Mouse (Mus musculus) gastrocnemius, postnatal 14 days (tissue): ENCODE measurements around the gene Ccdc117. TPM values are rescaled to one million over a fixed set of nuclear protein-coding genes. Genes with fewer than 3 reads are reported as not detected.
"Not testable (repeated sequence)": the region's sequence is repeated elsewhere in the genome, so short reads cannot be mapped to it uniquely, and the experiment has no call there.

ENCODE experiments used
- DNase-seq: peaks from one replicate; pipeline ENCODE4 v3.0.0; 2021; ENCODE audit warnings: mixed read lengths
- intact Hi-C: fragments of 180-260 bp; cut with DNase I; formaldehyde crosslinking; loops from one replicate; pipeline ENCODE4 v1.15.1; 2025; ENCODE audit warnings: low total_unique reads
- total RNA-seq, 2 experiments: library from RNA; stranded (reverse); gene quantifications; 2 replicates each; pipeline ENCODE4 v1.2.3; 2021

Ccdc117 gene
- total RNA-seq, 2 experiments from 2014 or later: 11.0 to 11.1 TPM

GRCm38 (mm10) chr11:5541230-5541798 lies 673 bp downstream of the Ccdc117 start:
- no peak for DNase-seq
- intact Hi-C loops: no loop called here

DNA sequence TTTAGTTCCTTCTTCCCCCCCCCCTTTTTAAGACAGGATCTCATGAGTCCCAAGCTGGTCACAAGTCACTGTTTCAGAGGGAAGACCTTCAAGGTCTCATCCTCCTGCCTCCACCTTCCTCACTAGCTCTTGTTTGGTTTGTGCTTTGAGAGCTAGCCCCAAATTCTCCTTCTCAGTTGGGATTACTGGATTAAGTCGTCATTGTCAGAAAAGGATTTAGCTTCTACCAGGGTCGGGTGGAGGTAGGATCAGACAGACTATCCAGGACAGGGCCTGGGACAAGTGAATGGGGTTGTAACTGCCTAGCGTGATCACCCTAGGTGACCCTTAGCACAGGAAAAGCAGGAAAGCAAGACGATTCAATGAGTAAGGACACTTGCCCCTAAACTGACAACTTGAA lies 1.7 kb downstream of the Ccdc117 start:
- DNase-seq: no peak
- intact Hi-C loops: no loop called here

DNA sequence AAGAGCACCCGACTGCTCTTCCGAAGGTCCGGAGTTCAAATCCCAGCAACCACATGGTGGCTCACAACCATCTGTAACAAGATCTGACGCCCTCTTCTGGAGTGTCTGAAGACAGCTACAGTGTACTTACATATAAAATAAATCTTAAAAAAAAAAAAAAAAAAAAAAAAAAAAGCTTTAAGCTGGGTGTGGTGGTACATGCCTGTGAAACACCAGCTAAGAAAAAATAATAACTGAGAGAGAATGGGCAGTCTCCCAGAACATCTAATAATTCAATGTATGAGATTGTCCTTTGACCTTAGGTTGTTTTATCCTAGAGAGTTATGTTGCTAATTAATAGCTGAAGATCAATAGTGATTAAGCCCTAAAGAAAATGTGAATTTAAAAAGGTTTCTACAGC lies 4.5 kb downstream of the Ccdc117 start:
- DNase-seq, intact Hi-C loops: not testable (repeated sequence)

DNA sequence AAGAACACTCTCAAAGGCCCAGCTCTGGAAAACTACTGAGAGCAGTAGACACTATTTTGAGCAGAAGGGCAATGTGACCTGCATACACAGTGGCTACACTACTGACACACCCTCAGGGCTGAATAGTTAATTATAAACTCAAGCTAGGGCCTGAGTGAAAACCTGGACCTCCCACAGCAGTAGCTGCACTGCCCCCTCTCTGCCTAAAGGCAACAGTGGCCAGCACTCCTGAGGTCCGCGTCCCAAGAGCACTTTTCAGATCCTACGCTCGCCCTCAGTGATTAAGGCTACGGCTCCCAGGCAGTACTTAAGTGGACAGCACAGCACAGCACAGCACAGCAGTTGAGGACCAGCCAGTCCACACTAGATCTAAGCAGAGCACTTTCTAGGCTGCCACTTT lies 8.9 kb downstream of the Ccdc117 start:
- intact Hi-C loops: no loop called here

GRCm38 (mm10) chr11:5530717-5531116 lies 11.3 kb downstream of the Ccdc117 start:
- DNase-seq: no peak
- intact Hi-C loops: no loop called here

More for the DNA sequence above, 8.9 kb downstream of the Ccdc117 start:
- no peak for DNase-seq

GRCm38 (mm10) chr11:5530172-5530571 lies 11.8 kb downstream of the Ccdc117 start:
- intact Hi-C loops: no loop called here
- no peak for DNase-seq

DNA sequence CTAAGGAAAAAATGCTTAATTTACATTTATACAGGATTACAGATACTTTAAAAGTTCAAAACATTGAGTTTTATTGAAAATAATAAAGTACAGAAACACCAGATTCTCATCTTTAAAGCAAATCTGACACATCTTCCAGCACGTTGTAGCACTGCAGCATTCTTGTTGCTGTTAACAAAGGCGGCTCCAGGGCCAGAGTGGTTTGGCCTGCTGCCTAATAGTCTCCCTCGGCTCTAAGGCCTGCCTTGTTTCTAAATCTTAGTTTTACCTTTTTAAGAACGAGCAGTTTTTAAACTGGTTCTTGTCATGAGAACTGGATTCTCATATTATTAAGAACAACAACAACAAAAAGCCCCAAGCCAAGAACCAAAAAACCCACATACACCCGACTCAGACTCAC lies 13.1 kb downstream of the Ccdc117 start:
- intact Hi-C loops: no loop called here

DNA sequence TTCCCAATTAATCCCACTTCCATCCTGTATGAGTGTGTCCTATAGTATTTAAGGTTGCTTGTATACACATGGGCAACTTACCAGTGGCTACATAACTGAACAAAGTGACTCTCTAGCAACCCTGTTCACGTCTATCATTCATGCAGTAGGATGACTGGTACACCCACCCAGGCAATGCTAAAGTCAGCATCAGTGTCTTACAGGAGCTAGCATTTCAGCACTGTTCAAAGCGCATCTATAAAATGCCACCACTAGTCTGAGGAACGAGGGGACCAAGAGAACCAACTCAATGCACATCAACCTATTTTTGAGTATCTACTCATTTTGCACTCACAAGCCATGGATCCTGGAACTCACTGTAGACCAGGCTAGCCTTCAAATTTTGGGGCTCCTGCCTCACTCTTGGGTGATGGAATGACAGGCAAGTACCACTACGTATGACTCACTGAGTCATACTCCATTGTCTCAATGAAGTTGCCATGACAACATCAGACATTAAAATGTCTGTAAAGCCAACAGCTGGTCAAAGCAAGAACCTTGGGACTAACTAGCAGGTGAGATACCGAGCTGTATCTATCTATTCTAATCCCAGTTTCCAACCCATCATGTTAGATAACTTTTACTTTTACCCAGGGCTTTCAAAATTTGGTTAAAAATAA lies 14.0 kb downstream of the Ccdc117 start:
- intact Hi-C loops: no loop called here
- DNase-seq: no peak

More for the DNA sequence above, 13.1 kb downstream of the Ccdc117 start:
- DNase-seq: no peak

GRCm38 (mm10) chr11:5526573-5527439 lies 15.2 kb downstream of the Ccdc117 start:
- intact Hi-C loops: no loop called here
- DNase-seq: no peak

DNA sequence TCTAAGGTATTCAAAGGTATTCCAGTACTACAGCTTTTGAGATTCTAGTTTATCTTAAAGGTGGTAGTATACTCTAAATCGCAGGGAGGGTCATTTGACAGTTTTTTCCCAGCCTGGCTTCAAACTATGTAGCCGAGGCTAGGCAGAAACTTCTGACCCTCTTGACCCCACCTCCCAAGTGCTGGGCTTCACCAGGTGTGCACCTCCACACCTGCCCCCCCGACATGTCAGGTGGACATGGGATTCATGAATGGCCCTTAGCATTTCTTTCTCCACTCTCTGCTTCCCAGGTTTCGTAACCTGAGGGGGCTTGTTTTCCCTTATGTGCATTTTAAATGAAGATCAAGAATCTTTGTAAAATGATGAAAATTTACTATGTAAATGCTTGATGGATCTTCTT lies 16.6 kb downstream of the Ccdc117 start:
- intact Hi-C loops: no loop called here
- no peak for DNase-seq

DNA sequence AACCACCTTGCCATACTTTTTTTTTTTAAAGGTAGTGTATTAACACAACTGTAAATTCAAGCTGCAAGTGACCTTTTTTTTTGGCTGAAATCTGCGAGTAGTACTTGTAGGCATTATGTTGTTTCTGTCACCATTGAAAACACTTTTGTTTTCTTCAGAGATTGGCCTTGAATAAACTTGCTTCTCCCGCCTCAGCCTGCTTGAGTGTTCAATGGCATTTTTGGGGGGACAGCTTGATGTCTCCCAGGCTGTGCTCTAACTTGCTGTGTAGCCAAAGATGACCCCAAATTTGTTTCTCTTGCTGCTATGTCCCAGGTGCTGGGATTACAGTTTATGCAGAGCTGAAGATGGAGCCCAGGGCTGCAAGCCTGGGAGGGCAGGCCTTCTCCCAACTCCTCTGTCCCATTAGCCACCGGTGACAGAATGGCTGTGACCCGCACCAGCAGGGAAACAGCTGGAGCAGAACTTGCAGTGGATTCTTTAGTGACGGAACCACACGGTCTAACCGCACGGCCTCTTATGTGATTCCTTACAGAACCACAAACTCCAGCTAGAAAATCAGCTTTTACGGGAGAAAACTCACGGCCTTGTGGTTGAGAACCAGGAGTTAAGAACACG lies 19.1 kb downstream of the Ccdc117 start:
- DNase-seq: no peak
- intact Hi-C loops: loop anchor here (5.0 kb wide), 1 partner anchor 36 kb away; no protein-coding TSS in a partner anchor

DNA sequence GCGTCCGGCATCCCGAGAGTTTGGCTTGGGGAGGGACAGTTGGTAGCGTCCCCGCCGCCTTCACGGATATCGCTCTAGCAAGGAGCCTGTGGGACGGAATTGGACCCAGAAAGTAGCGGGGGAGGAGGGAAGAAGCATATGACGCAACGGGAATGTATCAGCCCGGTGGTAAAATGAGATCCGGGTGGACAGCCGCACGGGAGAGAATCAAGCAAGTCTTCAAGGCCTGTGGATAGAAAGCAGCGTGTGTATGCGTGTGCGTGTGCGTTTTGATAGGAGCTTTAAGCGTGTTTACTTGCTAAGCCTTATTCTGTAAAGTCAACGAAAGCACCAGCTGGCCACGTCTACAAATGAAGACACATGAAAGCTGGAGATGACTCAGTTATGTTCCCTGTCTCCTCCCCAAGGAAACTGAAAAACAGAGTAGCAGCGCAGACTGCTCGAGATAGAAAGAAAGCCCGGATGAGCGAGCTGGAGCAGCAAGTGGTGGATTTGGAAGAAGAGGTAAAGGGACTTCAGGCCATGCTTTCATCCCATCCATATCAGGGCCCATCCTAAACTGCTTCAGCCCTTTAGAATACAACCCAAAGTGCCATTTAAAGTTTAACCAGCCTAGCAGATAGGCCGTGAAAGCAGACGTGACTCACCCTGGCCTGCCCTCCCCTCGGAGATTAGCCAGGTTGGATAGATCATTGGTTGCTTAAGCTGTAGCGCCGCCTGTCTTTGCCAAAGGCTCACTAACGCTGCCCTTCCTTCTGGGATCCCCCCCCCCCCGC lies 20.3 kb downstream of the Ccdc117 start:
- peak; percentile 76 for DNase-seq
- intact Hi-C loops: loop anchor here (5.0 kb wide), 1 partner anchor 34 kb away; no protein-coding TSS in a partner anchor

- DNase-seq: no peak
- intact Hi-C loops: loop anchor here (5.0 kb wide), 1 partner anchor 34 kb away; no protein-coding TSS in a partner anchor
Measured at GRCm38 (mm10) chr11:5521266-5521515, 20.8 kb downstream of the Ccdc117 start.

DNA sequence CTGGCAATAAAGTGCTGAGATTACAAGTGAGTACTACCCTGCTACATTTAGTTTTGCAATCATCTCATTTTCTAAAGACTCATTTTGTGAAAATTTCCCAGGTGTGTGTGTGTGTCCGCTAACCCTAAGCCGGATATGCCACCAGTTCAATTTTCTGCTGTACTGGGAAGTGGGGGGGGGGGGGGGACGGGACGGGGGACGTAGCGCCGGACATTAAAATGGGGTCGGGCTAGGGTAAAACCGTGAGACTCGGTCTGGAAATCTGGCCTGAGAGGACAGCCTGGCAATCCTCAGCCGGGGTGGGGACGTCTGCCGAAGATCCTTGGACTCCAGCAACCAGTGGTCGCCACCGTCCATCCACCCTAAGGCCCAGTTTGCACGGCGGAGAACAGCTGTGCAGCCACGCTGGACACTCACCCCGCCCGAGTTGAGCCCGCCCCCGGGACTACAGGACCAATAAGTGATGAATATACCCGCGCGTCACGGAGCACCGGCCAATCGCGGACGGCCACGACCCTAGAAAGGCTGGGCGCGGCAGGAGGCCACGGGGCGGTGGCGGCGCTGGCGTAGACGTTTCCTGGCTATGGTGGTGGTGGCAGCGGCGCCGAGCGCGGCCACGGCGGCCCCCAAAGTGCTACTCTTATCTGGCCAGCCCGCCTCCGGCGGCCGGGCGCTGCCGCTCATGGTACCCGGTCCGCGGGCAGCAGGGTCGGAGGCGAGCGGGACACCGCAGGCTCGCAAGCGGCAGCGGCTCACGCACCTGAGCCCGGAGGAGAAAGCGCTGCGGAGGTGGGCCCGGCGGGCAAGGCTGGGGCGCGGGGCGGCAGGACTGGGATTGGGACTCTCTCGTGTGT lies 21.3 kb downstream of the Ccdc117 start, which contains the start of gene Xbp1:
Gene Xbp1 (plus strand): TSS at position 248 of the 854 bp plus-strand sequence.
- peak; percentile 99 for DNase-seq
- intact Hi-C loops: loop anchor here (5.0 kb wide), 1 partner anchor 33 kb away; no protein-coding TSS in a partner anchor

GRCm38 (mm10) chr11:5519681-5520080 lies 22.3 kb downstream of the Ccdc117 start:
- intact Hi-C loops: loop anchor here (5.0 kb wide), 1 partner anchor 32 kb away; no protein-coding TSS in a partner anchor
- no peak for DNase-seq

- DNase-seq: no peak
- intact Hi-C loops: no loop called here
Measured at GRCm38 (mm10) chr11:5517346-5517745, 24.6 kb downstream of the Ccdc117 start.

DNA sequence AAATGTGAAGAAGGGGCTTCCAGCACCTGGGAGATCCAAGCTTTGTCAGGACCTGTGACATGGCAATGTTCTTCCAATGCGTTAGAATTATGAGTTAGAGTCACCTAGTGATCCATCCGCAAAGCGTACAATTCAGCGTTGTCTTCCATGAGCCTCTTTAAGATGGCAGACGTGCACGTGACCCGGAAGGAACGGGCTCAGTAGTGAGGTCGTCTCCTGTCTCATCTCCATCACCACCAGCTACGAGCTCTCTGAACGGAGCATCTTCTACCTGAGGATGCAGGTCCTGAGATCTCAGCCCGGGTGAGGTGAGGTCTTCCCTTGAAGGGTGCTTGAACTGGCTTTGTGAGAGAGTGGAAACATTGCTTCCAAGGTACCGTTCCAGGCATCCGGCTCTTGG lies 25.4 kb downstream of the Ccdc117 start:
- DNase-seq: no peak
- intact Hi-C loops: no loop called here

DNA sequence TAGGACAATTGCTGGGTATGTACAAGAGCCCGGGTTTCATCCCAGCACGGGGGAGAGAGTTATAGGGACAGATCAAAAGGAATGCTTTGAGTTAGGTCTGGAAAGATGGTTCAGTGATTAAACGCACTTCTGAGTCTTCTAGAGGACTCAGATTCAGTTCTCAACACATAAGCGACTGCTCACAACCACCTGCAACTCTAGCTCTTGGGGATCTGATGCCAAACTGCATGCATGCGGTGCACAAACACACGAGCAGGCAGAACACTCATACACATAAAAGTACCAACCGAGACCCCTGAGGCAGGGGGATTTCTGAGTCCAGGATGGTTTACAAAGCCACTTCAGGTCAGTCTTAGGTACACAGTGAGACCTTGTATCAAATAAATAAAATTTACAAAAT lies 25.8 kb downstream of the Ccdc117 start:
- intact Hi-C loops: no loop called here

More for the DNA sequence above, 25.8 kb downstream of the Ccdc117 start:
- DNase-seq: no peak
